Mouse (Mus musculus): ENCODE measurements around the gene Skil. TPM values are rescaled to one million over a fixed set of nuclear protein-coding genes. Genes with fewer than 3 reads are reported as not detected.
A peak's percentile ranks its signal among the peaks of the same experiment; 100 is the strongest.
"Not testable (repeated sequence)": the region's sequence is repeated elsewhere in the genome, so short reads cannot be mapped to it uniquely, and the experiment has no call there.

Skil gene
- total RNA-seq, 2 experiments from 2014 or later = 5.9 to 15.9 TPM

GRCm38 (mm10) chr3:31126303-31126702, 31.4 kb downstream of the Skil start:
- no peak for ATAC-seq (replicated peaks; ENCODE audit: poor library complexity)

GRCm38 (mm10) chr3:31126848-31127247, 32.0 kb downstream of the Skil start:
- ATAC-seq (replicated peaks; ENCODE audit: poor library complexity) = no peak

GRCm38 (mm10) chr3:31129766-31130165, 34.9 kb downstream of the Skil start:
- no peak for ATAC-seq (replicated peaks; ENCODE audit: poor library complexity)

GRCm38 (mm10) chr3:31133664-31134063, 38.8 kb downstream of the Skil start:
- peak; percentile 41 for ATAC-seq (replicated peaks; ENCODE audit: poor library complexity)

DNA sequence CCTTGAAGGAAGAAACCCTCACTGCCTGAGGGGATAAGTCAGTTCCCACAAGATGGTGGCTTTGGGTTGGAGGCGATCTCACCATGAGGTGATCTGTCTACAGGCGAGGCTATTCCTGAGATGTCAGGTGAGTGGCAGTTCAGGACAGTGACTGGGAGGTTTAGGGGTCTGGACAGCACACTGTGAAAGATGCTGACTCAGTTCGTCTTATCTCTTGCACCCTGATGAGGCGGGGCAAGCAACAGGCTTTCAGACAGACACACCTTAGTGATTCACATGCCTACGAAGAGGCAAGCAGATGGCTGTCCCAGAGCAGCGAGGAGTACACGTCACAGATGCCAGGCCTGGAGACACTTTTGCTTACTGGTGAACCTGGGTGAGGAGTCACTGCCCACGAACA, 39.4 kb downstream of the Skil start:
- ATAC-seq (replicated peaks; ENCODE audit: poor library complexity) = peak; percentile 33; the same call in 1 of the 2 replicates

- ATAC-seq (replicated peaks; ENCODE audit: poor library complexity) = no peak
These were observed 39.8 kb downstream of the Skil start for GRCm38 (mm10) chr3:31134696-31135095.

- ATAC-seq (replicated peaks; ENCODE audit: poor library complexity) = not testable (repeated sequence)
These were observed 41.7 kb downstream of the Skil start for GRCm38 (mm10) chr3:31136591-31136990.

GRCm38 (mm10) chr3:31138454-31139424, 43.9 kb downstream of the Skil start:
- ATAC-seq (replicated peaks; ENCODE audit: poor library complexity) = peak; percentile 75

- ATAC-seq (replicated peaks; ENCODE audit: poor library complexity) = no peak
These were observed 46.8 kb downstream of the Skil start for GRCm38 (mm10) chr3:31141621-31142020.

DNA sequence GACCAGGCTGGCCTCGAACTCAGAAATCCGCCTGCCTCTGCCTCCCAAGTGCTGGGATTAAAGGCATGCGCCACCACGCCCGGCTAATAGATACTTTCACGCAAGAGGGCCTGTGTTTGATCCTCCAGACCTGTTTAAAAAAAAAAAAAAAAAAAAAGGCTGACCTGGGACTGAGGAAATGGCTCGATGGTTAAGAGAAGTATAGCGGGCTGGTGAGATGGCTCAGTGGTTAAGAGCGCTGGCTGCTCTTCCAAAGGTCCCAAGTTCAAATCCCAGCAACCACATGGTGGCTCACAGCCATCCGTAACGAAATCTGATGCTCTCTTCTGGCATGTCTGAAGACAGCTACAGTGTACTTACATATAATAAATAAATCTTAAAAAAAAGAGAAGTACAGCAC, 50.4 kb downstream of the Skil start:
- not testable (repeated sequence) for ATAC-seq (replicated peaks; ENCODE audit: poor library complexity)

GRCm38 (mm10) chr3:31145641-31146290, 50.9 kb downstream of the Skil start:
- peak; percentile 96 for ATAC-seq (replicated peaks; ENCODE audit: poor library complexity)

DNA sequence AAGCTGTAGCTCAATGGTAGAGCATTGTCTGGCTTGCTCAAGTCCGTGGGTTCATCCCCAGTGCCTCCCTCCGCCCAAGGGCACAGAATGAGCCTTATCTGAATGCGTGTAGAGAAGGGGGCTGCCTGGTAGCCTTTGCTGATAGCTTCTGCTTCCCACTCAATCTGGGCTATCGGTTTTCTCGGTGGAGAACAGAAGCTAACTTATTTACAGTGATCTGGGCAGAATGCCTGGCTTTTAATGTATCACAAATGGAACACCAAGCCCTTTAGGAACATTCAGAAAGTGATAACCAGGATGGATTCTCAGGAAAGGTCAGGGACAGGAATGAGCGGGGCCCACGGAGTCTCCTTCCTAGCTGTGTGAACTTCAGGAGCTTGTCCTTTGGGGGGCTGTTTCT, 53.7 kb downstream of the Skil start:
- no peak for ATAC-seq (replicated peaks; ENCODE audit: poor library complexity)

DNA sequence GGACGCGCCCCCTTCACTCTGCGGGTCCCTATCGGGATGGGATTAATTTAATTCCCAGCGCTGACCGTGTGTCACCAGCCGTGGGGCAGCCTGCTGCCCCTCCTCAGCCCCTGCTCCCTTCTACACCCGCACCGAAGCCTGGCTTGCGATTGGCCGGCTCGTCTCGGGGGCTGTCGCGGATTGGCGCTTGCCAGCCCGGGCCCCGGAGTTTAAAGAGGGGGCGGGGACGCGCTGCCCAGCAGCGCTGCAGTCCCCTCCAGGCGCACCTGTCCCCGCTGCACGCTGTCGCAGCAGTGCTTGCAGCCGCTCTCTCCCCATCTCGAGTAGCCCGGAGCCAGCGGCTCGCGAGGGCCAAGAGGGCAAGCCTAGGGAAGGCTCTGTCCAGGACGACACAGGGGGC, 54.8 kb downstream of the Skil start, which contains the start of gene Cldn11:
Gene Cldn11, plus strand, starts transcription at position 215 of the 400 bp plus-strand sequence.
- peak; percentile 18 for ATAC-seq (replicated peaks; ENCODE audit: poor library complexity)

- no peak for ATAC-seq (replicated peaks; ENCODE audit: poor library complexity)
These were observed 57.2 kb downstream of the Skil start for GRCm38 (mm10) chr3:31152108-31152507.

GRCm38 (mm10) chr3:31156126-31156525, 61.3 kb downstream of the Skil start:
- ATAC-seq (replicated peaks; ENCODE audit: poor library complexity) = no peak

- ATAC-seq (replicated peaks; ENCODE audit: poor library complexity) = no peak
These were observed 62.9 kb downstream of the Skil start for GRCm38 (mm10) chr3:31157776-31158175.

DNA sequence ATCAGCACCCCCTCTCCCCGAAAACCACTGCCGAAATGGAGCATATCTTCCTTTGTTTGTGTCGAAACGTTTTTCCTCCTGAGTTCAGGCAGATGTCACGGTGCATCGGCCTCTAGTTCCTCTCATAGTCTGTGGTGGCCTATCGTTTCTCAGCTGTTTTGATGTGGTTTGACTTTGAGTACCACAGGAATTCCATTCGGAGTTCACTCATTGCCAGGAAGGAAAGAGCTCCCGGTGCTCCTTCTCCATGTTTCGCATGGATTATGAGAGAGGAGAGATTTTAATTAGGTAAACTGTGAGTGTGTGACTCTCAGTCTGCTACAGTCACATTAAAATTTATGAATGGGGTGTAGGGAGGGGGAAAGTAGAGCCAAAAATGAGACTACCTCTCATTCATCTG, 65.2 kb downstream of the Skil start:
- ATAC-seq (replicated peaks; ENCODE audit: poor library complexity) = no peak

DNA sequence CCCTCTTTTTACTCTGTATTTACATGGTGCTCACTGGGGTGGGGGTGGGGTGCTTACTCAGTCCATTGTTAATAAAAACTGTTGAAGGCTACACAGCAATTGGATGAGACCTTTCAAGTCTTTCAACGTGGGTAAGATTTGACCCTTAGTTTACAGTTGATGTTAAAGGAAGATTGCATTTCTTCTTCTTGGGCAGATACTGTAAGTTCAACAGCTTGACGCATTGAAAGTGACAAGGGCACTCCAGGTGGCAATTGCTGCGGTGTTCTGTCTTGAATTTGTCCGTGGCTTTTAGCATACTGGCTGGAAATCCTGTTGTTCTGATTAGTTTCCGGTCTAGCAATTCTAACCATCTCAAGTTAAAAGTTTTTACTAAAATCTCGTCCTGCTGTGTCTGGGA, 66.5 kb downstream of the Skil start:
- no peak for ATAC-seq (replicated peaks; ENCODE audit: poor library complexity)

- ATAC-seq (replicated peaks; ENCODE audit: poor library complexity) = no peak
These were observed 68.0 kb downstream of the Skil start for GRCm38 (mm10) chr3:31162860-31163259.

- no peak for ATAC-seq (replicated peaks; ENCODE audit: poor library complexity)
These were observed 70.9 kb downstream of the Skil start for GRCm38 (mm10) chr3:31165803-31166202.

DNA sequence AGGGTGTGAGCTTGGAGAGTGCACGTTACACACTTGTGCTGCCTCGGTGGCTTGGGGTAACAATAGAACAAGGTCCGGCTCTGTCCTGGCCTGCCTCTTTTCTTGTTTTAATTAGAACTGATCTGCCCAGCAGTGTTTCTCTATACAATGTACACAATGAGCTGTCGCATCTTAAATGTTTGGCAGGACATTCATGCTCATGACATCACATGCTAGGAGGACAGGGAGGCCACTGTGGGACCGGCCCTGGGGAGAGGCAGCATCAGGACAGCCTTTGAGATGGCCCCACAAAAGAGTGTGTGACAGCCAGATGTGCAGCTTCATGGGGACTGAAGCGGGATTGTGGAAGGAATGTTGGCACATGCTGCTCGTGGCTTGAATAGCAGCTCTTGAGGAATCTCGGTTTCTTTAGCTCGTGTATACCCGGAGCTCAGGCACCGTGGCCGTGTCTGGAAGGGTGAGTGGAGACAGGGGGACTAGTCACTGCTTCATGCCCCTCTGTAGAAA, 71.6 kb downstream of the Skil start:
- no peak for ATAC-seq (replicated peaks; ENCODE audit: poor library complexity)

Data from megakaryocyte progenitor cell, adult 5-6 weeks (primary cell).